In genomic region chr14:57417187-57417586, GRCm38 (mm10) we compare ENCODE assay signal across 13 mouse cellular contexts.
"Had no signal": no experiment of that assay in that cellular context is flagged by ENCODE, and none has a peak within 500 bp of the region (broad histone marks: within the 10 kb centered on the region; RNA-seq: fewer than 3 reads in every experiment).

No protein-coding gene starts in this region.

- H3K27me3 ChIP-seq: liver, embryonic 15.5 days had no signal

- H3K9me3 ChIP-seq: limb, embryonic 10.5 days; liver, embryonic 15.5 days; megakaryocyte, embryonic 14.5 days; neural tube, embryonic 13.5 days had no signal

- H3K4me2 ChIP-seq: liver, embryonic 15.5 days; midbrain, embryonic 11.5 days; neural tube, embryonic 13.5 days had no signal

- H3K36me3 ChIP-seq: limb, embryonic 10.5 days; liver, embryonic 15.5 days; neural tube, embryonic 13.5 days had no signal

- H3K4me1 ChIP-seq: liver, embryonic 15.5 days; megakaryocyte, embryonic 14.5 days had no signal

- H3K27ac ChIP-seq: left cerebral cortex, adult 2 months; limb, embryonic 10.5 days; liver, embryonic 15.5 days; neural tube, embryonic 13.5 days; stomach, postnatal 0 days had no signal

- DNase-seq: kidney, adult 8-10 months; kidney, postnatal 25 days; lung, postnatal 36 days; right cerebral cortex, postnatal 25 days had no signal

- H3K4me3 ChIP-seq: left cerebral cortex, adult 2 months; limb, embryonic 10.5 days; liver, embryonic 15.5 days; megakaryocyte, embryonic 14.5 days; neural tube, embryonic 13.5 days had no signal

- ATAC-seq: intestine, embryonic 16.5 days; midbrain, embryonic 16.5 days had no signal

- H3K9ac ChIP-seq: liver, embryonic 15.5 days; neural tube, embryonic 13.5 days had no signal
